Mouse (Mus musculus) brain, embryonic 18.5 days (tissue): Measurements from ENCODE around the gene Junb.

Experiments
- DNase-seq: peaks from one replicate; pipeline ENCODE4 v3.0.0-alpha.2; 2012; ENCODE audit warnings: low read depth, low spot score

Gene Junb

DNA sequence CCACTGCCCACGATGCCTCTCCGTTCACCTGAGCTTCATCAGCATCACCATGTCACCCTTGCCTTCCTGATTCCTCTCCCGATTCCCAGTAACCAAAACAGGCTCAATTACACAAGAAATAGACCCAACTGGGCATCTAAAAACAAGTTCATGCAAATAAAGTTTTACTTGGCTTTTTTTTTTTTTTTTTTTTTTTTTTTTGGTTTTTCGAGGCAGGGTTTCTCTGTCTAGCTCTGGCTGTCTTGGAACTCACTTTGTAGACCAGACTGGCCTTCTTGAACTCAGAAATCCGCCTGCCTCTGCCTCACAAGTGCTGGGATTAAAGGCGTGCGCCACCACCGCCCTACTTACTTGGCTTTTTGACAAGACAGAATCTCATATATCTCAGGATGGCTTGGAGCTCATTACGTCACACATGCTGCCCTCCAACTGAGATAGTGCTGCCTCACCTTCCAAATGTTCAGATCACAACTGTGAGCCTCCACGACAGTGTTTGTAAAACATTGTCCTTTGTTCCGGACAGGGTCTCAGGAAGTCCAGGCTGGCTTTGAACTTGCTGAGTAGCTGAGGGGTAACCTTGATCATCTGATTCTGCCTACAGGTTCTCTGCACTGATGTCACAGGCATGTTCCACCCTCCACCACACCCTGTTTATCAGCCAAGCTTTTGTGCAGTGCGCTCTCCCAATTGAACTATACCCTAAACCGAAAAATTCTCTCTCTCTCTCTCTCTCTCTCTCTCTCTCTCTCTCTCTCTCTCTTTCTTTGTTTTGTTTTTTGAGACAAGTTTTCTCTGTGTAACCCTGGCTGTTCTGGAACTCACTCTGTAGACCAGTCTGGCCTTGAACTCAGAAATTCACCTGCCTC lies 40.7 kb downstream of the Junb start:
- DNase-seq = no peak

DNA sequence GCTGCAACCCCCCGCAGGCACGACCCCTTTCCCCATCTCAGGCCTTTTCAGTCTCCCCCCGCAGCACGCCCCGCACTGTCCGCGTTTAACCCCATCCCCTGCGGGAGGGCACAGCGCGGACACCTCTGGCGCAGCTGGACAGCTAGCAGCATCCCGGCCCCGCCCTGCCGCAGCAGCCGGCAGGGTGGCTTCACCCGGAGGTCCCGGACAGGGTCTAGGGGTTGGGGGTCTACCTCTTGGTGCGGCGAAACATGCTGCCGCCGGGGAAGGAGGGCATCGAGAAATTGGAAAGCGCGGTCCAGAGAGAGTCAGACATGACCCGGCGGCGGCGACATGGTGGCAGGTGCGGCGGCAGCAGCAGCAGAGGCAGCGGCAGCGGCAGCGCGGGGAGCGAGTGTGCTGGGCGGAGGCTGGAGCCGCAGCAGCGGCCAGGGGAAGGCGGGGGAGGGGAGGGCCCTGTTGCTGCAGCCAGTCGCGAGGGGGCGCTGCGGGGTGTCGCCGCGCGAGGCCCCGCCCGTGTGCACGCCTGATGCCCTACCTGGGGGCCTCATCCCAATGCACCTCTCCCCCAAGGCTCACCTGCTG lies 41.5 kb downstream of the Junb start, which contains the start of gene Mast1:
Mast1 (minus strand) TSS at position 398 of the 585 bp plus-strand sequence.
- no peak for DNase-seq

DNA sequence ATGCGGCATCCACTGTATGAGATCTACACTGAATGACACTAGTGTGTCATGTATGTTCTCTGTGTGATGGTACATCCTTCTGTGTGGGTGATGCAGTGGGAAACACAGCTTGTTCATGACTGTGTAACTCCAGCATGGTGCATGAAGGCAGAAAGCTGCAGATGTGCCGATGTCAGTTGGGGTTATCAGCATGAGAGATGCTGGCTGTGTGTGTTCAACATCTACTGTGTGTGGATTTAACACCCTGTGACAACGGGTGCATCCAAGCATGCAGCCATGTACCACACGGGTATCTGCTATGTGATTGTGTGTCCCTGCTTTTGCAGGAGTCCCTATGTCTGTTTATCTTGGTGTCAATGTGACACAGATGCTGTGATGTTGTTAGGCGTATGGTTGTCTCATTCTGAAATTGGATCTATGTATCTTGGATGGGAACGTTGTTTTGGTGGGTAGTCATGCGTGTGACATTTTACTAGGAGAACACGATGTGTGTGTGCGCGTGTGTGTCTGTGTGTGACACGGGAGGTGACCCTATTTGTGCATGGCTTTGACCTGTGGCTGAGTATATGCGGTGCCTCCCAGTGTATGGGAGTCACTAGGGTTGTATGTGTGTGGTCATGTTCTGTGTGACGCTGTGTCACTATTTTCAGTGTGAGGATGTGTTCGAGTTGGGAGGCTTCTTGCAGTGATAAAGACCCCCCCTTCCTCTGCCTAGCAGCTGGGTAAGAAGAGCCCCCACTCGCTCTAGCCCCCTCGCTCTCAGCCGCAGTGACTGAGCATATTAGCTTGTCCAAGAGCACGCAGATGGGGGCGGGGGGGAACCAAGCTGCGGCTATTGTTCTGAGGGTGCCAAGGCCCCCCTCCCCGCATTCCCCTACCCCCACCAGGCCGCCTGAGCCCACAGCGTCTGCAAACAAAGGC lies 42.2 kb downstream of the Junb start:
- no peak for DNase-seq

DNA sequence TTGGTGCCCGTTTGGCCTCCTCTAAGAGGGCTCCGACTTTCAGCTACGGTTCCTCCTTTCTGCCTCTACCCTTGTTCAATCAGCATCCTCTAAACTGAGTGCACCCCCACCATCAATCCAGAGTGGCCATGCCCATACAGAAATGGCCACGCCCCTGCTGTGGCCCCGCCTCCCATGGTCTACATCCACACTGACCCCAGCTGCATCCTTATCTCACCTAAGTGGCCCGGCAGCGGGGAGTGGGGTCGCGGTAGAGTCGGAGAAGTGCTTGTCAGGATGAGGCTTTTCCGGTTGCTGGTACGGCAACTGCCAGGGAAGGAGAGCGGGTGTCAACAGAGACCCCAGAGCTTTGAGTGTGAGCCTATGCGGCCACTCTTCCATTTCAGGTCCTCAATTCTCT lies 43.0 kb downstream of the Junb start:
- DNase-seq = no peak

- DNase-seq = no peak
These were observed 43.7 kb downstream of the Junb start for GRCm38 (mm10) chr8:84934860-84935259.

DNA sequence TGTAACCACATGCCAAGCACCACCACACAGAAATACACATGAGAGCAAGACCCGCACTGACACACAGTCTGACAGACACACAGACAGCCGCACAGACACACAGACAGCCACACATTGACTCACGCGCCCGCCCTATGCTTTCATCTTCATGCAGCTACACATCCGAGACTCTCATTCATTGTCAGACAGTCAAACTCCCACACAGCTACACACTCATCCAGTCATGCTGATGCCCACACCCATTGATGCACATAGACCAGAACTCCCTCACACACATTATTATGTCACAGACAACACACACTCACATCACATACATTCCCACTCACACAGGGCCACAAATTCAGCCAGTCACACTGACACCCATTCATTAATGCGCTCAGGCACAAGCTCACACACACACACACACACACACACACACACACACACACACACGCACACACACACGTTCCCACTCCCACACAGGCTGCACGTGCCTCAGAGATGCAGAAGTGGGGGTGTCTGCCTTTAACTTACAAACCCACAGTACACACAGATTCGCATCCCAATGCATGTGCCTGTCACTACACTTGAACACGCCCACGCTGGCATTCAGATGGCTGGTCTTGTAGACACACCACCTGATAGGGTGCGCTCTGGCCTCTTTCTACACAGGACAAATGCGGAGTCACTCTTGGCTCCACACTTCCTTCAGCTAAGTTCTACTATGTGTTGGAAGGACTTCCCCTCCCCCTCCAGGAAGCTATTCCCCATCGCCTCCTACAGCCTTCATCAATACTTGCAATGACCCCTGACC lies 44.6 kb downstream of the Junb start:
- no peak for DNase-seq

- no peak for DNase-seq
These were observed 47.9 kb downstream of the Junb start for GRCm38 (mm10) chr8:84930582-84930981.

- DNase-seq = no peak
These were observed 49.8 kb downstream of the Junb start for GRCm38 (mm10) chr8:84928456-84929306.

- no peak for DNase-seq
These were observed 51.0 kb downstream of the Junb start for GRCm38 (mm10) chr8:84927513-84927912.

DNA sequence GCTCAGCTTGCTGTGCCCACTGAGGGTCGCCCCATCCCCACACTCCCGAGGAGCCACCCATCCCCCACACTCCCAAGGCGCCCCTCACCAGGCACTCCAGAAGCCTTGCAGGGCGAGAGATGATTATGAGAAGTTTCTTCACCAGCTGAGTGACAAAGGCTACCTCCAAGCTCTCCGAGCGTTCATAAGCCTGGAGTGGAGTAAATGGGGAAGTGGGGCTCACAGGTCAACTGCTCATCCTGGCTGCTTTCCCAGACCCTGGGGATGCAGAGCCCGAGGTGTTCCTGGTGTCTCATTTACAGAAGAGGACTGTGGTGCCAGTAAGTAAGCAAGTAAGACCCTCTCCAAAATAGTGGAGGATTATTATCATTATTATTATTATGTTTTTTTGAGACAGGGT lies 53.0 kb downstream of the Junb start:
- DNase-seq = no peak
